Mouse (Mus musculus) kidney, postnatal 0 days (tissue): ENCODE data around the gene Ddc. TPM values are rescaled to one million over a fixed set of nuclear protein-coding genes. Genes with fewer than 3 reads are reported as not detected.

Source experiments
- ATAC-seq: fragments of 200-750 bp; cut with Nextera tagmentation; replicated peaks from 2 replicates; pipeline ENCODE4 v1.8.0; 2017; ENCODE audit warnings: low read depth, moderate number of reproducible peaks, moderate TSS enrichment, moderate library complexity; ENCODE audit not compliant: low FRiP score
- DNase-seq: peaks from one replicate; pipeline ENCODE4 v3.0.0-alpha.2; 2016; ENCODE audit warnings: low spot score
- H3K27ac ChIP-seq: fragments of 300-500 bp; sonication (generic); 2 replicates; pipeline ENCODE4 v1.5.1; 2014; ENCODE audit warnings: mild to moderate bottlenecking
- H3K27me3 ChIP-seq: fragments of 300-500 bp; sonication (generic); 2 replicates; pipeline ENCODE4 v1.6.1; 2014; ENCODE audit warnings: low read length, mixed read lengths; ENCODE audit not compliant: insufficient read depth
- H3K36me3 ChIP-seq: fragments of 300-500 bp; sonication (generic); 2 replicates; pipeline ENCODE4 v1.6.1; 2014; ENCODE audit warnings: low read length, mixed read lengths; ENCODE audit not compliant: insufficient read depth
- H3K4me1 ChIP-seq: fragments of 300-500 bp; sonication (generic); replicated peaks from 2 replicates; pipeline ENCODE4 v1.6.1; 2014; ENCODE audit warnings: antibody characterized with exemption, low read length, mixed read lengths; ENCODE audit not compliant: insufficient read depth
- H3K4me2 ChIP-seq: fragments of 300-500 bp; sonication (generic); 2 replicates; pipeline ENCODE4 v1.6.1; 2014; ENCODE audit warnings: mild to moderate bottlenecking, low read length, moderate library complexity, mixed read lengths
- H3K4me3 ChIP-seq: fragments of 300-500 bp; sonication (generic); replicated peaks from 2 replicates; pipeline ENCODE4 v1.5.1; 2014; ENCODE audit warnings: low read depth, low read length
- H3K9ac ChIP-seq: fragments of 300-500 bp; sonication (generic); 2 replicates; pipeline ENCODE4 v1.6.1; 2014; ENCODE audit warnings: low read depth, low read length
- H3K9me3 ChIP-seq: fragments of 300-500 bp; sonication (generic); replicated peaks from 2 replicates; pipeline ENCODE4 v1.6.1; 2016; ENCODE audit warnings: low read length, inconsistent platforms, mixed read lengths
- CTCF ChIP-seq: IDR thresholded peaks from 2 replicates; pipeline ENCODE4 v1.5.1; 2016; ENCODE audit warnings: antibody characterized with exemption, low read depth, mild to moderate bottlenecking, moderate library complexity
- WGBS: fragments of 180-500 bp; shearing (Covaris S2); extraction: QIAGEN DNeasy Blood & Tissue Kit; methylation state at CpG from one replicate; pipeline ENCODE4 v1.1.7; 2014; 5-methylcytosine and 5-hydroxymethylcytosine counted together
- polyA plus RNA-seq: library from polyadenylated mRNA; unstranded; fragments of >200 nt; fragmentation: Nextera tagmentation; extraction: Ambion mirVana; gene quantifications from 2 replicates; pipeline ENCODE4 v1.2.1, GENCODE M21; 2015

Gene Ddc
- polyA plus RNA-seq, 1 experiment from 2014 or later, result 17.4 TPM

DNA sequence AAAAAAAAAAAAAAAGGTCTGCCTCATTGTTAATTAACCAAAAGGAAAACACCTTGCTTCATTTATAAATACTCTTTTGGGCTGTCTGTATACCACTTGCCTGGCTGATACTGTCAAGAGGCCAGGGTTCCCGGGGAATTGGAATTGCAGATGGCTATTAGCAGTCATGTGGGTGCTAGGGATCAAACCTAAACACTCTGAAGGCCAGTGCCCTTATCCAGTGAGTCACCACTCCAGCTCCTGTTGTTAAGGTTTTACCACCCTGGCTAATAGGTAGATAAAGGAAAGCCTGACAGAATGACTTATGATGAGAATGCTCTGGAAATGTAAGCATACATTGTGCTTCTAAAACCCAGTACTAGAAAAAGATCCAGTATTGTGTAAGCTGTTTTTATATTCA, 103.3 kb downstream of the Ddc start:
- H3K9me3 ChIP-seq, result no peaks in the 10 kb centered on the region
- WGBS, result 62% methylated on average over 1 of the region's 1 CpGs
- H3K4me1 ChIP-seq, result no peaks in the 10 kb centered on the region
- no peak overlapping the region for H3K27ac ChIP-seq
- no peak overlapping the region for H3K4me2 ChIP-seq
- no peaks in the 10 kb centered on the region for H3K27me3 ChIP-seq
- no peak for TF ChIP-seq CTCF
- no peak for ATAC-seq
- no peak overlapping the region for H3K4me3 ChIP-seq
- H3K9ac ChIP-seq, result no peak overlapping the region
- H3K36me3 ChIP-seq, result 0 out of 2 replicates have a peak, but pooled peaks cover 6% of the 10 kb centered on the region
- no peak for DNase-seq

DNA sequence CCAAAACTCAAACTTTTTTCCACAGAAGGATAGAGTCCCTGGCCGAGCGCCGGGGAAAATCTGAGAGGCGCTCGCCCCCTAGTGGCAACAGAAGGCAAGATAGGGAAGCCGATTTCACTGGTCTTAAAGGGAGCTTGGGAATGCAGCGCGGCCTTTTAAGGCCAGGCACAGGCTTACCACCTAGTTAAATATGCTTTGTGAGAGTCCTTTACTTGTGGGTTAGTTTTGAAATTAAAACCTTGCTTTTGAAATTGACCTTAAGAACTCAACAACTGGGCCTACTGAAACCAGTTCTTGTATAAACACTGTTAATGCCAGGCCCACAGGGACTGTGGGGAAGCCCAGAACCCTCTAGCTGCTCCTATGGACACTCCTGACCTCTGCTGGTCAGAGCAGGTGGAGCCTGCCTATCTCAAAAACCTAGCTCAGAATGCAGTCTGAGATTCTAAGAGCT, 109.4 kb downstream of the Ddc start:
- Histone ChIP-seq H3K36me3 (no peaks in the 10 kb centered on the region), H3K4me1 (no peaks in the 10 kb centered on the region), H3K27me3 (no peaks in the 10 kb centered on the region), H3K9ac (no peak overlapping the region), H3K9me3 (no peaks in the 10 kb centered on the region), H3K27ac (no peak overlapping the region), H3K4me3 (no peak overlapping the region), H3K4me2 (peak overlapping the region; percentile 32)
- TF ChIP-seq CTCF, result peak; percentile 75
- peak; percentile 93 for DNase-seq
- peak; percentile 96 for ATAC-seq
- WGBS, result under 1% methylated on average over 8 of the region's 8 CpGs

DNA sequence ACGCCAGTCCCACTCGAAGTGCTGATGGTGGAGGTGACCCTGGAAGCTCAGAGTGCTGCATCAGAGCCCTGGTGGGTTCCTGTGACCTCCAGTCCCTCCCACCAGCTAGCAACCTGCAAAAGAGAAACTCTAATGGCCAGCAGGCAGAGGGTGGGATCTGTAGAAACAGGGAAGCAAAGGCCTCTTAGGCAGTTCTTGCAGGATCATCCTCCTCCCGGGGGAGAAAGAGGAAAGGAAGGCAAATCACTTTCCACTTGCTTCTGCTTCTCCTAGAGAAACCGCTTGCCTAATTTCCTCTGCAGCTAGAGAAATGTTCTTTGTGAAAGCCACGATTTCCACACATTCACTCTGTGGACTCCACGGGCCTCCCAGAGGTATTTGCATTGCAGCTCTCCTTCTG, 112.5 kb downstream of the Ddc start:
- no peak for DNase-seq
- Histone ChIP-seq H3K27ac (no peak overlapping the region), H3K4me3 (no peak overlapping the region), H3K9me3 (no peaks in the 10 kb centered on the region), H3K27me3 (no peaks in the 10 kb centered on the region), H3K4me2 (no peak overlapping the region), H3K4me1 (no peaks in the 10 kb centered on the region), H3K9ac (no peak overlapping the region), H3K36me3 (no peaks in the 10 kb centered on the region)
- no peak for ATAC-seq
- 65% methylated on average over 6 of the region's 6 CpGs for whole genome bisulfite sequencing
- no peak for TF ChIP-seq CTCF

DNA sequence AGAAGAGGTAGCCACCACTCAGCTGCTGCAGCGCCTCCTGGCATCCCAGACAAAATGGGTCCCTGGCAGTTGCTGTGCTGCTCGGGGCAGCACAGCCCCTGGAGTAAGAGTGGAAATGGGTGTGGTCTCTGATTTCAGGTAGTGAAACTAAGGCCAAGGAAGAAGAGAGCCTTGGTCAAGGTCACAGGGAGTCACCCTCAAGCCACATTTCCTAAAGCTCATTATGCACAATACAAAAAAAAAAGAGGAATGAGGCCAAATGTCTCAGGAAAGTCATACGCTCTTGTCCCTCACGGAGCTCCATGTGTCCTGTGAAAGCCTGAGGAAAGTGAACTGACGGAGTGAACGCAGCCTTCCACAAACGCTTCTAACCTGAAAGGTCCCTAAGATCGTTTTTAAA, 116.2 kb downstream of the Ddc start:
- no peak for TF ChIP-seq CTCF
- Histone ChIP-seq H3K36me3 (no peaks in the 10 kb centered on the region), H3K27ac (no peak overlapping the region), H3K4me3 (no peak overlapping the region), H3K9me3 (no peaks in the 10 kb centered on the region), H3K9ac (no peak overlapping the region), H3K27me3 (no peaks in the 10 kb centered on the region), H3K4me1 (no peaks in the 10 kb centered on the region), H3K4me2 (no peak overlapping the region)
- DNase-seq, result no peak
- WGBS, result 85% methylated on average over 8 of the region's 8 CpGs
- no peak for ATAC-seq

DNA sequence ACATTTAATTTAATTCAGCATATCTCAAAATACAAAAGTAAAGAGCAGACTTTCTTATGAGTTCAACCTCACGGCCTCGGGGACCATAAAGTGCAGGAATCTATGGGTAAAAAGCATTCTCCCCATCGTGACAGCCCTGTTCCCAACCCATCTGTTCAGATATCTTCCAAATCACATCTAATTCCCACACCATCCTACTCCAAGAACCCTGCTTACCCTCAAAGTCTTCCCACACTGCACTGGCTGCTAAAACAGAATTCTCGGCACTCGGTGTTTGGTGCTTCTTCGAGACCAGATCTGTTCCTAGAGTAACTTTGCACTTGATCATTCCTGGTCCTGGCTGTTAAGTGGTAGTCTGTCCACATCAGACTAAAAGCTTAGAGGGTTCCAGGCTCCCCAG, 119.6 kb downstream of the Ddc start:
- Histone ChIP-seq H3K27me3 (no peaks in the 10 kb centered on the region), H3K9ac (no peak overlapping the region), H3K4me3 (no peak overlapping the region), H3K4me1 (no peaks in the 10 kb centered on the region), H3K4me2 (no peak overlapping the region), H3K9me3 (no peaks in the 10 kb centered on the region), H3K27ac (no peak overlapping the region), H3K36me3 (no peaks in the 10 kb centered on the region)
- DNase-seq, result no peak
- ATAC-seq, result no peak
- no peak for TF ChIP-seq CTCF
- 92% methylated on average over 6 of the region's 6 CpGs for WGBS

DNA sequence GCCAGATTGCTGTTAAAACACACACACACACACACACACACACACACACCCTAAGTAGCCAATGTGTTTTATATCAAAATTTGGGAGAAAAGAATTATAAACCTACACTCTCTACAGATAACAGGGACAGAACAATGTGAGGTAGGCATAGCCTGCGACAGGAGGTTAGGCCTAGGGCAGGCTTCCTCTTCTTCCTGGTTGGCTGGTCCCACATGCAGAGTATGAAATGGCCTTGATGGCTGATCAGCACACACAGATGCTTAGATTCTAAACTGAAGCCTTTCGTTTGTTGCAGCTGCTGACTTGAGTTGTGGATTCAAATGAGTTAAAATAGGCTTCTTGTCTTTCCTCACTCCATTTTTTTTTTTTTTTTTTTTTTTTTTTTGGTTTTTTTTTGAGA, 120.1 kb downstream of the Ddc start:
- Histone ChIP-seq H3K9ac (no peak overlapping the region), H3K27ac (no peak overlapping the region), H3K4me3 (no peak overlapping the region), H3K4me1 (no peaks in the 10 kb centered on the region), H3K9me3 (no peaks in the 10 kb centered on the region), H3K4me2 (no peak overlapping the region), H3K36me3 (no peaks in the 10 kb centered on the region), H3K27me3 (no peaks in the 10 kb centered on the region)
- TF ChIP-seq CTCF, result no peak
- 87% methylated on average over 2 of the region's 2 CpGs for WGBS
- DNase-seq (no peak), ATAC-seq (no peak)

DNA sequence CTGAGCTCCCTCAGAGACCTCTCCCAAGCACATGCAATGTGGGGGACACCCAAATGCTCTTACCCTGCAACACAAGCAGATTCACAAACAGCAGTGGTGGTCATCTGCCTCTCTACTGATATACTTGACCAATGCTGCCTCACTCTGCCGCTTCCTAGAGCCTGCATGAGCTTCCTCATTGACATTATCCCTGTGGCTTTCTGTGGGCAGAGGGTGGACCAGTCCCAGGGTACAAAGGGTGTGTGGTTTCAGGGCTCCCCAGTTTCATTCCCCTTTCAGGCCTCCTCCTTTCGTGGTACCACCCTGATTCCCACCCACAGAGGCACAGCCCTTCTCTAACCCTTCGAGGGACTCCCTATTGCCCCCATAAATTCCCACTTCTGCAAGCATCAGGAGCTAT, 120.7 kb downstream of the Ddc start:
- H3K9ac ChIP-seq, result no peak overlapping the region
- WGBS, result 45% methylated on average over 3 of the region's 3 CpGs
- no peak overlapping the region for H3K4me3 ChIP-seq
- DNase-seq (no peak), ATAC-seq (no peak)
- H3K27me3 ChIP-seq, result no peaks in the 10 kb centered on the region
- no peak overlapping the region for H3K4me2 ChIP-seq
- H3K27ac ChIP-seq, result no peak overlapping the region
- no peaks in the 10 kb centered on the region for H3K4me1 ChIP-seq
- no peak for TF ChIP-seq CTCF
- H3K36me3 ChIP-seq, result no peaks in the 10 kb centered on the region
- no peaks in the 10 kb centered on the region for H3K9me3 ChIP-seq
